Mouse (Mus musculus): Measurements from ENCODE around the gene Lgr5.

Gene Lgr5

GRCm38 (mm10) chr10:115587301-115587969 lies at the start of gene Lgr5:
Gene Lgr5 (minus strand): TSS chr10:115587780.
- peak; percentile 23 for DNase-seq (ENCODE audit: low read depth, low spot score)

DNA sequence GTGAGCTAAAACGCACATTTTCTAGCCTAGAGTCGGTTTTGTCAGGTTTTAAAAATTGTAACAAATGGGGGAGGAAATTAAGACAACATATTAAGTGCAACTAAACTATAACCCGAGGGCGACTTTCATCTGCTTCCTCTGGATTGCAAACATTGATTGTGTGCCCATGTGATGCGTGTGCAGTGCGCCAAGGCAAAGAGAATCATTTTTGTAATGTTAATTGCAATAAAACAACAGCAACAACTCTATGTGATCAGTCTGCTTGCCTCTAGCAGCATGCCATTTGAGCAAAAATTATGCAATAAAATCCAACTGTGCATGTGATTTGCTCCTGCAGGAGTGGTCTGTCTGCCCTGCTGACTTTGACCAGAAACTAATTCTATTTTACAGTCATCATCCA lies 39.1 kb upstream of the Lgr5 start:
- DNase-seq (ENCODE audit: low read depth, low spot score): no peak

- no peak for DNase-seq (ENCODE audit: low read depth, low spot score)
Observed at GRCm38 (mm10) chr10:115624957-115625356, 37.4 kb upstream of the Lgr5 start.

DNA sequence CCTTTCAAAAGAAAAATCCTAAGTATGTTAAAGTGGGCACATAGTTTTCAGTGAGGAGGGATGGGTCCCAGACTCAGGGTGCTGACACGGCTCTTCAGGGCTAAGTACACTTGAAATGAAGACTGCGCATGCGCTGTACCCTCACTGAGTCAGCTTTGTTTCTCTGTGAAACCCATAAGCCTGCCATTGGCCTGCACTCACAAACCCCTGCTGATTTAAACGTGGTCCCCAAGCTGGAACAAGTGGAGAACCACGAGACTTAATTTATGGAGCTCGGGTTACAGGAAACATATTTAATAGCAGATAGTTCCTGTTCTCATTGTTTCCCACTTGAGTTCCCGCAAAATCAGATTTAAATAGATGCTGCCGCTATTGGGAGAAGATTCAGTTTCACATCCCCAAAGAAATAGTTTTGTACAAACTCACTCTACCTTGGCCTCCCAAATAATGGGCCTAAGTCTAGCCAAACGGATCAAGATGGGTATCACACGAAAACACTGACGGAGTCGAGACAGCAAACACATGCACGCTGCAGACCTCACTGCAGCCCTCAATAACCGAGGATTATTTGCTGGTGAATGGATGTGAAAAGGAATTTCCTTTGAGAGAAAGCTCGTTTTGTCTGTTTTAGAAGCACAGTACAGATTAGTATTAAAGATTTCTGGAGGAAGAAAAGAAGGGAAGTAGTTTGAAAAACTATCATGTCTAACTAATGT lies 36.5 kb upstream of the Lgr5 start:
- peak; percentile 18 for DNase-seq (ENCODE audit: low read depth, low spot score)

GRCm38 (mm10) chr10:115623481-115623880 lies 35.9 kb upstream of the Lgr5 start:
- DNase-seq (ENCODE audit: low read depth, low spot score): no peak

DNA sequence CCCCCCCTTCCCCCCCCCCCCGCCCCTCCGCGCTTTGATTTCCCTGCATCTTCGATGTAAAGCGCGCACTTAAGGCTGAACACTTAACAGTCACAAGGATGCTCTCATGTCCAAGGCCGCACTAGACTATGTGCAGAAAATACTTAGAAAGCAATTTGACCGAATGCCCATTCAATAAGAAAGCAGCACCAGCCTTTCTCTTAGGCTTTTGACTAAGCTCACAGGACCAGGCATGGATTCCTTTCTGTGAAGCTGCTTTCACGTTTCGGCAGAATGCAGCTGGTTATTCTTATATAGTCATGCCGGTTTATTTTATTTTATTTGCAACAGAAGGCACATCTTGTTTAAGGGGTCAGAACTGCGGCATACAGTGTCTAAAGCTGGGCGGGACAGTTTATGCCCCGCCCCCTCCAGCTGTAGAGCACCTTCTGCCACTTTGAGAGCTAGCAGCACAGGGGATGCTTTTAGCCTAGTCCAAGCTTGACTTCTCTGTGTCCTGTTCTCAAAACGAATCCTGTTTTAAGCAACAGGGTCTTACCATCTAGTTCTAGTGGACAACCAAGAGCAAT lies 30.8 kb upstream of the Lgr5 start:
- no peak for DNase-seq (ENCODE audit: low read depth, low spot score)

DNA sequence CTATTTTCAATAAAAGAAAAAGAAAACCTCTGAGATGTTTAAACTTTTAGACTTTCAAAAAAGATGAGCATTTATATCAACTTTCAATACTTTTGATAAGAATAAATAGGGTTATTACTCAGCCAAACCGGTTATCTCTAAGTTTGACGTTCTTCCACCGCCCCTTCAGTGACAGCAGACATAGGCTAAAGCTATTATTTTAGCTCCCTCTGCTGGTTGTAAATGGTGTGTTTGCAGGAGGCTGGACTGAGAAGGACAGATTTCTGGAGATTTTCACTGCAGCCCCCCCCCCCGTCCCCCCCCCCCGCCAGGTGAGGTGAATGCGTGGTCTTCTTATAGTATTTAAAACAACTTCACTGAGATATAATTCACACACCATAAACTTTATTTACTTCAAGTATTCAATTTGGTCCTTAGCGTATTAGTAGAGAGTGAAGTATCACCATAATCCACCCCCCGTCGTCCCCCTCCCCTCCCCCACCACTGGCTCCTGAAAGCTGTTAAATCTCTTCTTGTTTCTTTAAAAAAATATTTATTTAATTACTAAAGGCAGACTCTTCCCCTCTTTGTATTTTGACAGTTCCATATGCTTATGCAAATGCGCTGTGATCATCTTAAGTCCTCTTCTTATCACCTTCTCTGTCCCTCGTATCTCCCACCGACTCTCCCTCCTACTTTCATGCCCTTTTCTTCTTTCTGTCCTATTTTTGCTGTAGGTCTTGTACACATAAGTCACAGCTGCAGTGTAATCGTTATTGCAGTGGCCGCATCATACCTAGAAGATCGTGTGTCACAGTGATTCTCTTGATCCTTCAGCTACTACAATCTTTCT lies 30.1 kb upstream of the Lgr5 start:
- DNase-seq (ENCODE audit: low read depth, low spot score): peak; percentile 31

GRCm38 (mm10) chr10:115595748-115596147 lies 8.2 kb upstream of the Lgr5 start:
- DNase-seq (ENCODE audit: low read depth, low spot score): no peak

DNA sequence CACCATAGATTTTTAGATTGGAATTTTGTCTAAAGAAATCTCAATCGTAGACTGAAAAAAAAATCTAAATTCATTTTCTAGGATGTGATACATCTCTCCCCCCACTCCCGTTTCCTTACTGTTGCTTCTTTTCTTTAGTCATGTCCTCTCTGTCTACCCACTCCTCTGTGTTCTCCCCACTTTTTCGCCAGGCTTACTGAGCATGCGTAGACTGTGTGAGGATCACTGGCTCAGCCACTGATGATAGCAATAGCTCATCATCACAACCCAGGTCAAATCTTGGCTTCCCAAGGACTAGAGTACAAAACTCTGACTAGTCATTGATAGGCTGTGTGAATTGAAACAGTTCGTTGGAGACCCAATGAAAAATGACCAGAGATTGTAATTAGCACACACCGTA lies 6.1 kb upstream of the Lgr5 start:
- no peak for DNase-seq (ENCODE audit: low read depth, low spot score)

- no peak for DNase-seq (ENCODE audit: low read depth, low spot score)
Observed at GRCm38 (mm10) chr10:115593221-115593620, 5.6 kb upstream of the Lgr5 start.

- DNase-seq (ENCODE audit: low read depth, low spot score): no peak
Observed at GRCm38 (mm10) chr10:115587979-115588378, 399 bp upstream of the Lgr5 start.

DNA sequence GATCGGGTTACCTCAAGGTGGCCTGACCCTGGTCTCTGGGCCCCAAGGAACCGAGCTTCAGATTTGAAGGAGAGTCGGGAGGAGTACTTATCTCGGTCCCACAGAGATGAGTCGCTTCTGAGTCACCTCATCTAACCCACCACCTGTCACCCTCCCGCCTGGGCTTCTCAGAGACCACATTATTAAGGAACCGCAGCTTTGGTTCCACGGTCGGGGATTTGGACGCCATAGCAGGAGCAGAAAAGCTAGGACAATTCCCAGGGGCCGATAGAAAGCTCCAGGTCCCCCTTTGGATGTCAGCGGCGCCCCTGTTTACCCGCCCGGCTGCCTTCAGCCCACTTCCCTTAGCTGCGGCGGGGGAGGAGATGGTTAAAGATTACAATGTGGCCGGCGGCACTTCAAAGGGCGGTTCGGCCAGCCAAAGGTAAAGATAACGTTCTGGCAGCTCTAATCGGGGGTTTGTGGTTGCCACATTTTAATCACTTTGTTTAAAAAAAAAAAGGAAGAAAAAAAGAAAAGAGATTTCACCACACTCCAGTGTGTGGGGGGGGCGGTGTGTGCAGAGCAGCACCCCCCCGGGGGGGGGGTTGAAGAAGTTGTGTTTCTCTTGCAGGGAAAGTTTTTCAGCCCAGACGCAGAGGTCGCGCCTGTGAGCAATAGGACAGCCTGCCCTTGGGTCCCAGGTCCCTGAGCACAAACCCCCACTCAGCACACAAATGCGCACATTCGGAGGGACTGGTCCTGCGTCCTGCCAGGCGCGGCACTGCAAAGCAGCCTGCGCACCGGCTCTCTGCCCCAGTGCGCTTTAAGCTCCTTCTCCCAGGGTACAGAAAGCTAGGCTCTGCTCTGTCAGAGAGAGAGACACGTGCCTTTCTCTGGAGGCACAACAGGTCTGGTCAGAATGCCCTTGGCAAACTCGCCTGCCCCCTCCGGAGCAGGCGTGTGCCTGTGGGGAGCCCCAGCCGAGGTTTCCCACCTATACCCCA lies 1.0 kb downstream of the Lgr5 start:
- DNase-seq (ENCODE audit: low read depth, low spot score): no peak

DNA sequence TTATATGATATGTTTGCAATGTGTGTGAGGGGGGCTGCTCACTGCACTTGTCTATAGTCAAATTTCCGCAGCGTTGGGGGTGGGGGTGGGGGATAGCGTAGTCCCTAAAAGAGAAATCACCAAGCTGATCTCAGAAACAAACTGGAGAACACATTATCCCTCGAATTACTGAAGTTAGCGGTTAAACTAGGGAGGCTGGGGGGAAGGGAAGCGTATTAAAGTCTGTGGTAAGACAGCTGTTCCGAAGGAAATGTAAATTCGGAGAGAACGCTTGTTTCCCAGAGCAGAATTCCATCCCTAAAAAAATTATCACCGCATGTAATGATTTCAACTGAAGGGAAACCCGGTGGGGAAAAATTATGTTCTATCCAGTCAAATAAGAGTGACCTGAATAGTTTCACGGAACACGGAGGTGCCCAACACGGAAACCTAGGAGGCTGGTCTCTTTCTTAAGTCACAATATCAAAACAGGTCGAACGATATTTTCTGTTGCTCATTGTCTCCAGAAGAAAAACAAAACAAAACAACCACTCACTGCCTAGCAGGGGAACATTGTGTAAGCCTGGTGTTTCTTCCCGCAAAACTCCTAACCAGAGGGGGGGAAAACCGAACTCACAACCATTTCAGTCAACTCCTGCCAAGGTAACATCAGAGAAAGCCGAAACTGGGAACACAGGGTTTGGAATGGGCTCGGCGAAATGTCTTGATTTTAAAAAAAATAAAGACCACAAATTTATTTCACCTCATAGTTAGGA lies 1.9 kb downstream of the Lgr5 start:
- DNase-seq (ENCODE audit: low read depth, low spot score): no peak

GRCm38 (mm10) chr10:115584656-115585055 lies 2.9 kb downstream of the Lgr5 start:
- DNase-seq (ENCODE audit: low read depth, low spot score): no peak

DNA sequence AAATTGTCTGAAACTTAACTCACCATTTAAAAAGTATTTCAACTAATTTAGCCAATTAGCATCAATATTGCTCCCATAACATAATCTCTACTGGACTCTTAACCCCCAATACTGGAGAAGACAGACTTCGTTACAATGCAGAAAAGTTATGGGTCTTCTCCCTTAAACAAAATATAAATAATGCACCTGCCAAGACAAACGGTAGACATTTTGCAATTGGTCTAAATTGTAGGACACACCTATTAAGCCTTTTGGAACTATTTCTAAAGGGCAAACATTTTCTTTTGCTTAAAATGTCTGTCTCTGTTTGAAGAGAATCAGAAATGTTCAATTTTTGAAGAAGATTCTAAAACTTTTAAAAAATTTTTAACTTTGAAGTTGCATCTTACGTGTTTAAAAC lies 4.5 kb downstream of the Lgr5 start:
- no peak for DNase-seq (ENCODE audit: low read depth, low spot score)

- DNase-seq (ENCODE audit: low read depth, low spot score): no peak
Observed at GRCm38 (mm10) chr10:115581971-115582370, 5.6 kb downstream of the Lgr5 start.

- DNase-seq (ENCODE audit: low read depth, low spot score): no peak
Observed at GRCm38 (mm10) chr10:115579494-115579893, 8.1 kb downstream of the Lgr5 start.

DNA sequence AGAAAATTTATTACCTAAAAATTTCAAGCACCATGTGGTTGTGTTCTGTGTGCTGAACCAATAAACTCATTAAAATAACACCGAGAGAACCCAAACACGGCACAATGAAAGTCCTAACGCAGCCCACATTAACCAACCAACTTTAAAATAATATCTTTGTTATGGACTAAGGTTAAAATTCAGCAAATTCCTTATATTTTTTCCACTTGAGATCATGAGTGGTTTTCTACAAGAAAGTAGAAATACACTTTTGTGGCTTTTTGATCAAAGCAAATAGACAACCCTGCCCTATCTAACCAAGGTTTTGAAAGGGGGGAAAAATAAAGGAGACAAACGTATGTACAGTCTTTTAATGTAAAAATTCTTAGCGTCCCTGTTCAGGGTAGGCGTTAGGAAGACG lies 8.5 kb downstream of the Lgr5 start:
- DNase-seq (ENCODE audit: low read depth, low spot score): no peak

DNA sequence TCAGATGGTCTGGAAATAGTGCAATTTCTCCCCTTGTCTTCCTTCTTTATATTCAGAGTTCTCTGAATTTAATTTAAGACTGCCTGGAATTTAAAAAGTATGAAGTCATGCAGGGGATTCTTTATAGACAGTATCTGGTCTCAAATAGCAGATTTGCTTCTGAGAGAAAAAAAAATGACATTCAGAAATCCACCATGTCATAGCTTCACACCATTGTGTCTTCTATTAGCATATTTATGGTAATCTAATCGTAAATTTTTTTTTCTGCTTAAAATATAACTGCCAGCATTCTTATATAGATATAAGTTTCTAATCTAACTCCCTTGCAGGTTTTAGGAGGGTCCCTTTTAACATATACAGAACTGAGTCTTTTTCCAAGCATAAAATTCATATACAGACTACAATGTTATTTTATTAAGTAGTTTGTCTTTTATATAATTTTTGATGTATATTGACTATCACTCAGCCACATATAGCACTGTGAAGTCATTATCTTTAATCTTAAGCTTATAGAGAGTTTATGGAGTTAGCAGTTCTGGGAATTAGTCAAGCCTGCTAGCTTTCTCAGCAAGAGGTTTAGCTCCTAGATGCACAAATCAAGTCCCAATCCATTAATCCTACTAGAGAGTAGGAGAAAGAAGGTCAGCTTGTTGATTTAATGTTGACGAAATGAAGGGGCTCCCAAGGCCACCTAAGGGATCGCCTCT lies 15.7 kb downstream of the Lgr5 start:
- no peak for DNase-seq (ENCODE audit: low read depth, low spot score)

DNA sequence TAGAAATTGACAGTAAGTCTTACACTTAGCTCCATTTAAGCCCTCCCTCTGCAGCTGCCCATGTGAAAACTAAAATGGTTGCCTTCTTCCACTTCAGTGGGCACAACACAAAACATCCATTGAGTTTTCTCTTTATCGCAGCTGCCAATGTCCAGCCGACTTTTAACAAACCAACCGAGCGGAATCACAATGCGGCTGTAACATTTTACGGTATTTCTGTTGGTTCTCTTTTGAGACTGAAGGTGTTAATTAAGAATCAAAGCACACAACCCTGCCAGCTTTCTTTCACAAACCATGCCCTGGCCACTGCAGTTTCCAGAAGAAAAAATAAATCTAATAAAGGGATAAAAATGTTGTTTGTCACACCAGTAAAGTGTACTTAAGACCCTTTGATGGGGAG lies 16.3 kb downstream of the Lgr5 start:
- DNase-seq (ENCODE audit: low read depth, low spot score): no peak

Data from telencephalon, adult 2 months (tissue).